ENCODE assay signal across 17 mouse cellular contexts in genomic region chr1:131811393-131811792, GRCm38 (mm10). TPM values are rescaled to one million over a fixed set of nuclear protein-coding genes. Genes with fewer than 3 reads are reported as not detected.
"Had no signal": no experiment of that assay in that cellular context is flagged by ENCODE, and none has a peak within 500 bp of the region (broad histone marks: within the 10 kb centered on the region; RNA-seq: fewer than 3 reads in every experiment).

No protein-coding gene starts in this region.

- H3K9me3 ChIP-seq: midbrain, embryonic 10.5 days; midbrain, embryonic 12.5 days; neural tube, embryonic 13.5 days; neural tube, embryonic 15.5 days had no signal

- H3K27me3 ChIP-seq: midbrain, embryonic 12.5 days; neural tube, embryonic 13.5 days; neural tube, embryonic 15.5 days had no signal

- H3K27ac ChIP-seq: midbrain, embryonic 10.5 days; midbrain, embryonic 12.5 days; neural tube, embryonic 13.5 days; neural tube, embryonic 15.5 days had no signal

- H3K36me3 ChIP-seq: midbrain, embryonic 10.5 days; midbrain, embryonic 12.5 days; neural tube, embryonic 13.5 days; neural tube, embryonic 15.5 days had no signal

- H3K4me1 ChIP-seq: midbrain, embryonic 10.5 days; midbrain, embryonic 12.5 days; neural tube, embryonic 13.5 days; neural tube, embryonic 15.5 days had no signal

- ATAC-seq: midbrain, embryonic 16.5 days had no signal

- H3K4me3 ChIP-seq: midbrain, embryonic 10.5 days; midbrain, embryonic 12.5 days; myocyte; neural tube, embryonic 13.5 days; neural tube, embryonic 15.5 days had no signal

- DNase-seq: lung, adult 18-20 months; midbrain, embryonic 14.5 days; retina, postnatal 1 day; right cerebral cortex, adult 18-20 months; right cerebral cortex, postnatal 25 days; right cerebral cortex, postnatal 4 days; spleen, adult 18-20 months; thymus, adult 18-20 months; thymus, postnatal 14 days; thymus, postnatal 36 days had no signal

RNA-seq across cellular contexts. Expression of gene Pm20d1, which starts 14.2 kb away (rescaled TPM):
- total RNA-seq: megakaryocyte-erythroid progenitor cell, adult 5-6 weeks had no signal
